Mouse (Mus musculus): ENCODE results near the gene Ttll13.

Ttll13 gene

GRCm38 (mm10) chr7:80246148-80246721 lies at the start of gene Ttll13:
TSS of gene Ttll13 (plus strand) at chr7:80246376.
- DNase-seq (ENCODE audit: low spot score), result peak; percentile 92

GRCm38 (mm10) chr7:80197371-80197770 lies 48.8 kb upstream of the Ttll13 start:
- no peak for DNase-seq (ENCODE audit: low spot score)

- DNase-seq (ENCODE audit: low spot score), result peak; percentile 65
These were observed 48.0 kb upstream of the Ttll13 start for GRCm38 (mm10) chr7:80197941-80198778.

- DNase-seq (ENCODE audit: low spot score), result no peak
These were observed 47.3 kb upstream of the Ttll13 start for GRCm38 (mm10) chr7:80198863-80199262.

- no peak for DNase-seq (ENCODE audit: low spot score)
These were observed 46.9 kb upstream of the Ttll13 start for GRCm38 (mm10) chr7:80199286-80199685.

- no peak for DNase-seq (ENCODE audit: low spot score)
These were observed 46.2 kb upstream of the Ttll13 start for GRCm38 (mm10) chr7:80199851-80200587.

- no peak for DNase-seq (ENCODE audit: low spot score)
These were observed 45.6 kb upstream of the Ttll13 start for GRCm38 (mm10) chr7:80200588-80200945.

- DNase-seq (ENCODE audit: low spot score), result no peak
These were observed 45.1 kb upstream of the Ttll13 start for GRCm38 (mm10) chr7:80200963-80201539.

GRCm38 (mm10) chr7:80201888-80202540 lies 44.2 kb upstream of the Ttll13 start:
- no peak for DNase-seq (ENCODE audit: low spot score)

GRCm38 (mm10) chr7:80202961-80203360 lies 43.2 kb upstream of the Ttll13 start:
- peak; percentile 83 for DNase-seq (ENCODE audit: low spot score)

GRCm38 (mm10) chr7:80203638-80204096 lies 42.5 kb upstream of the Ttll13 start:
- no peak for DNase-seq (ENCODE audit: low spot score)

- DNase-seq (ENCODE audit: low spot score), result no peak
These were observed 41.8 kb upstream of the Ttll13 start for GRCm38 (mm10) chr7:80204362-80204761.

- no peak for DNase-seq (ENCODE audit: low spot score)
These were observed 41.2 kb upstream of the Ttll13 start for GRCm38 (mm10) chr7:80204961-80205360.

GRCm38 (mm10) chr7:80205705-80206589 lies 40.2 kb upstream of the Ttll13 start:
- DNase-seq (ENCODE audit: low spot score), result no peak

- DNase-seq (ENCODE audit: low spot score), result peak; percentile 43
These were observed 38.9 kb upstream of the Ttll13 start for GRCm38 (mm10) chr7:80207314-80207731.

- DNase-seq (ENCODE audit: low spot score), result no peak
These were observed 38.0 kb upstream of the Ttll13 start for GRCm38 (mm10) chr7:80208026-80208642.

- DNase-seq (ENCODE audit: low spot score), result no peak
These were observed 37.3 kb upstream of the Ttll13 start for GRCm38 (mm10) chr7:80208738-80209430.

GRCm38 (mm10) chr7:80209669-80210068 lies 36.5 kb upstream of the Ttll13 start:
- no peak for DNase-seq (ENCODE audit: low spot score)

GRCm38 (mm10) chr7:80210982-80211381 lies 35.2 kb upstream of the Ttll13 start:
- no peak for DNase-seq (ENCODE audit: low spot score)

- DNase-seq (ENCODE audit: low spot score), result no peak
These were observed 32.6 kb upstream of the Ttll13 start for GRCm38 (mm10) chr7:80213604-80214003.

All from adipocyte (in vitro differentiated cells).